Mouse (Mus musculus) embryonic fibroblast, embryonic 13.5 days (primary cell): ENCODE measurements around the gene Gart. TPM values are rescaled to one million over a fixed set of nuclear protein-coding genes. Genes with fewer than 3 reads are reported as not detected.

Source experiments
- H3K27ac ChIP-seq: 2 replicates; pipeline ENCODE4 v1.5.1; 2012; ENCODE audit warnings: low read length, control low read depth, inconsistent platforms; ENCODE audit not compliant: insufficient read depth
- H3K4me1 ChIP-seq: 2 replicates; pipeline ENCODE4 v1.6.1; 2011; ENCODE audit warnings: low read length; ENCODE audit not compliant: control insufficient read depth, insufficient read depth
- H3K4me3 ChIP-seq: 2 replicates; pipeline ENCODE4 v1.5.1; 2011; ENCODE audit warnings: mild to moderate bottlenecking, control low read depth, low read length; ENCODE audit not compliant: insufficient read depth
- CTCF ChIP-seq: IDR thresholded peaks from 2 replicates; pipeline ENCODE4 v1.5.1; 2011; ENCODE audit warnings: mild to moderate bottlenecking, control low read depth, low read length, moderate library complexity, borderline replicate concordance; ENCODE audit not compliant: insufficient read depth
- POLR2A ChIP-seq: IDR thresholded peaks from 2 replicates; pipeline ENCODE4 v1.6.1; 2011; ENCODE audit warnings: low read depth, mild to moderate bottlenecking, control low read depth, low read length, moderate library complexity
- polyA plus RNA-seq: library from polyadenylated mRNA; stranded (reverse); fragments of >200 nt; gene quantifications from 2 replicates; pipeline ENCODE4 v1.2.4, GENCODE M21; 2011; ENCODE audit warnings: low read depth; ENCODE audit not compliant: missing spikeins, insufficient read length

The Gart gene
- polyA plus RNA-seq, 1 experiment = 68.2 TPM

- H3K4me3 ChIP-seq = no peak overlapping the region
- H3K27ac ChIP-seq = no peak overlapping the region
- no peak for TF ChIP-seq CTCF
- no peak for TF ChIP-seq POLR2A
- H3K4me1 ChIP-seq = no peaks in the 10 kb centered on the region
Observed at GRCm38 (mm10) chr16:91575151-91575550, 71.6 kb downstream of the Gart start.

Other genes starting within 250 kb of the Gart start
- 29.0 and 34.6 TPM in 2 replicates for gene Il10rb, start 240.8 kb downstream of the Gart start, polyA plus RNA-seq
- gene Ifnar1, start 161.7 kb downstream of the Gart start, polyA plus RNA-seq = 58.6 and 73.8 TPM in 2 replicates
- 85.7 and 104 TPM in 2 replicates for gene Ifngr2, start 99.9 kb downstream of the Gart start, polyA plus RNA-seq
- 25.4 and 27.7 TPM in 2 replicates for gene Tmem50b, start 49.2 kb downstream of the Gart start, polyA plus RNA-seq
- 1.6 and 2.0 TPM in 2 replicates for gene Dnajc28, start 27.9 kb downstream of the Gart start, polyA plus RNA-seq
- gene Son, start 554 bp upstream of the Gart start, polyA plus RNA-seq = 220 and 242 TPM in 2 replicates
- 13.8 and 25.6 TPM in 2 replicates for gene Donson, start 41.8 kb upstream of the Gart start, polyA plus RNA-seq
- gene Cryzl1, start 82.0 kb upstream of the Gart start, polyA plus RNA-seq = 63.6 and 68.6 TPM in 2 replicates
- 108 and 136 TPM in 2 replicates for gene Itsn1, start 82.3 kb upstream of the Gart start, polyA plus RNA-seq